Mouse (Mus musculus): ENCODE results near the gene Togaram2.

DNA sequence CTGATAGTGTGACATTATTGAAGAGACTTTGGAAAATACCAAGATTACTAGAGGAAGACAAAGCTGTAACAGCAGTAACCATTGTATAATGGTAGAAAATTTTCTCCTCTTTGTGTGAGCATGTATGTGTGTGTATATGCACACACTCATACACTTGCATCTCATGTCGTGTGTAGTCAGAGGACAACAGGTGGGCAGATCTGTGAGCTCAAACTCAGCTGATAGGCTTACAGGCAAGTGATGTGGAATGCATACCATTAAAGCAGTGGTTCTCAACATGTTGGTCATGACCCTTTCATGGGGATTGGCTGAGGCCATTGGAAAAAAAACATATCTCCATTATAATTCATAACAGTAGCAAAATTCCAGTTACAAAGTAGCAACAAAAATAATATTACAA lies 12.7 kb upstream of the Togaram2 start:
- TF ChIP-seq CTCF (IDR thresholded peaks at IDR 0.05; ENCODE audit: borderline replicate concordance, insufficient read depth, low read depth, low read length) (no peak), POLR2A (IDR thresholded peaks at IDR 0.05; ENCODE audit: borderline replicate concordance, insufficient read depth, low read length) (no peak)

Data from cerebellum, adult 2 months (tissue).